Comparison of ENCODE assay signal across 21 mouse cellular contexts in genomic region chr9:102449366-102449765, GRCm38 (mm10). TPM values are rescaled to one million over a fixed set of nuclear protein-coding genes. Genes with fewer than 3 reads are reported as not detected.
A peak's percentile ranks its signal among the peaks of the same experiment; 100 is the strongest.
DNase-seq lines count a peak whose midpoint lies in the region; ATAC-seq lines count a peak whose summit lies in the region.
"Had no signal": no experiment of that assay in that cellular context is flagged by ENCODE, and none has a peak within 500 bp of the region (broad histone marks: within the 10 kb centered on the region; RNA-seq: fewer than 3 reads in every experiment).

No protein-coding gene starts in this region.

- WGBS in hindbrain, embryonic 10.5 days, result 54% methylated on average over 4 of the region's 4 CpGs
- 40% methylated on average over 4 of the region's 4 CpGs for WGBS in hindbrain, embryonic 16.5 days

- no peaks in the 10 kb centered on the region for H3K36me3 ChIP-seq in hindbrain, embryonic 10.5 days
- H3K36me3 ChIP-seq in hindbrain, embryonic 16.5 days (ENCODE audit: control insufficient read depth, insufficient read depth, low read length), result no peaks in the 10 kb centered on the region
- H3K36me3 ChIP-seq: embryonic facial prominence, embryonic 10.5 days; G1E; heart, embryonic 13.5 days; intestine, embryonic 15.5 days; kidney, embryonic 15.5 days; limb, embryonic 13.5 days; midbrain, embryonic 15.5 days had no signal

- H3K27me3 ChIP-seq in hindbrain, embryonic 10.5 days (ENCODE audit: insufficient read depth, poor library complexity, severe bottlenecking), result no peaks in the 10 kb centered on the region
- no peaks in the 10 kb centered on the region for H3K27me3 ChIP-seq in hindbrain, embryonic 16.5 days (replicated peaks; ENCODE audit: control insufficient read depth, insufficient read depth, low read length)
- H3K27me3 ChIP-seq: forebrain, embryonic 13.5 days; intestine, embryonic 15.5 days; kidney, embryonic 15.5 days; limb, embryonic 13.5 days; midbrain, embryonic 15.5 days had no signal

- peak; percentile 41 for DNase-seq in hindbrain, embryonic 10.5 days (ENCODE audit: low spot score)
- DNase-seq in lung, postnatal 25 days (ENCODE audit: low spot score), result peak; percentile 20
- no peak for DNase-seq in lung, postnatal 14 days
- peak; percentile 16 for DNase-seq in adrenal gland, postnatal 10 days
- peak; percentile 19 for DNase-seq in adrenal gland, postnatal 14 days
- DNase-seq in thymus, postnatal 10 days (ENCODE audit: low spot score in 2 of 2), result no peak
- DNase-seq: heart, postnatal 4 days; lung, postnatal 4 days; right cerebral cortex, postnatal 4 days had no signal

- ATAC-seq in hindbrain, embryonic 16.5 days, result no peak; the same call in 1 of the 2 replicates
- ATAC-seq in megakaryocyte progenitor cell, adult 5-6 weeks (replicated peaks; ENCODE audit: poor library complexity), result no peak
- ATAC-seq: CD4-positive, CD25-positive, alpha-beta regulatory T cell, adult 4 months; forebrain, embryonic 13.5 days; intestine, embryonic 15.5 days; midbrain, embryonic 15.5 days had no signal

- H3K9me3 ChIP-seq in hindbrain, embryonic 10.5 days, result no peaks in the 10 kb centered on the region
- H3K9me3 ChIP-seq in hindbrain, embryonic 16.5 days (ENCODE audit: control insufficient read depth, low read length), result no peaks in the 10 kb centered on the region
- H3K9me3 ChIP-seq: embryonic facial prominence, embryonic 10.5 days; forebrain, embryonic 13.5 days; heart, embryonic 13.5 days; intestine, embryonic 15.5 days; kidney, embryonic 15.5 days; limb, embryonic 13.5 days; midbrain, embryonic 15.5 days had no signal

- no peak overlapping the region for H3K4me3 ChIP-seq in hindbrain, embryonic 10.5 days
- H3K4me3 ChIP-seq in hindbrain, embryonic 16.5 days (ENCODE audit: low read length), result no peak overlapping the region
- H3K4me3 ChIP-seq: embryonic facial prominence, embryonic 10.5 days; forebrain, embryonic 13.5 days; heart, embryonic 13.5 days; intestine, embryonic 15.5 days; kidney, embryonic 15.5 days; limb, embryonic 13.5 days; midbrain, embryonic 15.5 days had no signal

- H3K4me2 ChIP-seq in hindbrain, embryonic 16.5 days (ENCODE audit: low read length), result no peak overlapping the region
- H3K4me2 ChIP-seq: forebrain, embryonic 13.5 days; heart, embryonic 13.5 days; intestine, embryonic 15.5 days; kidney, embryonic 15.5 days; limb, embryonic 13.5 days; midbrain, embryonic 15.5 days had no signal

- H3K4me1 ChIP-seq in hindbrain, embryonic 10.5 days (replicated peaks), result no peaks in the 10 kb centered on the region; the same call in 1 of the 2 replicates
- H3K4me1 ChIP-seq in hindbrain, embryonic 16.5 days (ENCODE audit: control insufficient read depth, insufficient read depth, low read depth, low read length), result no peaks in the 10 kb centered on the region
- H3K4me1 ChIP-seq: embryonic facial prominence, embryonic 10.5 days; forebrain, embryonic 13.5 days; heart, embryonic 13.5 days; intestine, embryonic 15.5 days; kidney, embryonic 15.5 days; limb, embryonic 13.5 days; midbrain, embryonic 15.5 days had no signal

- no peak overlapping the region for H3K9ac ChIP-seq in hindbrain, embryonic 16.5 days (ENCODE audit: low read depth, low read length)
- H3K9ac ChIP-seq: forebrain, embryonic 13.5 days; heart, embryonic 13.5 days; intestine, embryonic 15.5 days; kidney, embryonic 15.5 days; limb, embryonic 13.5 days; liver, embryonic 14.5 days; midbrain, embryonic 15.5 days had no signal

- H3K27ac ChIP-seq in hindbrain, embryonic 10.5 days, result no peak overlapping the region
- no peak overlapping the region for H3K27ac ChIP-seq in hindbrain, embryonic 16.5 days (ENCODE audit: low read depth, low read length)
- H3K27ac ChIP-seq: embryonic facial prominence, embryonic 10.5 days; forebrain, embryonic 13.5 days; heart, embryonic 13.5 days; intestine, embryonic 15.5 days; kidney, embryonic 15.5 days; limb, embryonic 13.5 days; liver, embryonic 14.5 days; midbrain, embryonic 15.5 days had no signal

RNA-seq across cellular contexts. Expression of gene Ky, which starts 56.2 kb away (rescaled TPM):
- 0.50 and 0.60 TPM in 2 replicates for polyA plus RNA-seq in hindbrain, embryonic 10.5 days (2016; fragmentation: Nextera tagmentation; extraction: Ambion mirVana)
- polyA plus RNA-seq in hindbrain, embryonic 16.5 days (2015; fragmentation: Nextera tagmentation; extraction: Ambion mirVana), result 1.1 TPM in 2 replicates
- 1 to 10 TPM; 1.3 to 6.9 TPM for total RNA-seq in adrenal gland, postnatal 10 days (2021)
- total RNA-seq in adrenal gland, postnatal 14 days (2021), result 0.44 and 0.71 TPM in 2 replicates
- 0.02 TPM in 1 of 2 replicates, not detected in the other for total RNA-seq in megakaryocyte progenitor cell, adult 5-6 weeks (2015)
- not detected in 2 replicates for total RNA-seq in megakaryocyte progenitor cell, adult 5-6 weeks (2017)
- polyA plus RNA-seq: G1E; liver, embryonic 14.5 days had no signal

Comparison
In these comparisons a context has a peak if more than half of its experiments do, and no peak if none do; other contexts are left out.
1. DNase-seq: peak in hindbrain, embryonic 10.5 days (single experiment), lung, postnatal 25 days (single experiment), adrenal gland, postnatal 10 days (single experiment) and adrenal gland, postnatal 14 days (single experiment); none in lung, postnatal 14 days (single experiment) and thymus, postnatal 10 days (0 of 2).